Mouse (Mus musculus) CH12.LX (cell line): ENCODE data around the gene Atg10. TPM values are rescaled to one million over a fixed set of nuclear protein-coding genes. Genes with fewer than 3 reads are reported as not detected.

Experiments used
- DNase-seq: peaks from one replicate; pipeline ENCODE4 v3.0.0-alpha.2; 2013; ENCODE audit errors: extremely low read depth
- H3K27ac ChIP-seq: 2 replicates; pipeline ENCODE4 v1.5.1; 2012; ENCODE audit warnings: low read depth, mild to moderate bottlenecking, control low read depth, moderate library complexity; ENCODE audit not compliant: insufficient read depth
- H3K27me3 ChIP-seq: replicated peaks from 2 replicates; pipeline ENCODE3; 2012; ENCODE audit warnings: inconsistent platforms
- H3K36me3 ChIP-seq, 2 experiments: replicated peaks in 1 of 2; 2 replicates each; pipeline versions ENCODE3 to v1.6.1; 2012; ENCODE audit warnings: inconsistent platforms in 1 of 2, low read length in 1 of 2, mild to moderate bottlenecking in 1 of 2, mixed read lengths in 1 of 2, moderate library complexity in 1 of 2; ENCODE audit not compliant: control insufficient read depth in 1 of 2, insufficient read depth in 1 of 2
- H3K4me1 ChIP-seq, 2 experiments: 2 replicates each; pipeline ENCODE4 v1.6.1; 2012; ENCODE audit warnings: inconsistent platforms in 1 of 2, moderate library complexity in 1 of 2; ENCODE audit not compliant: insufficient read depth in 2 of 2, control insufficient read depth in 1 of 2
- H3K4me2 ChIP-seq: 2 replicates; pipeline ENCODE4 v1.6.1; 2012; ENCODE audit warnings: low read depth, mild to moderate bottlenecking, control low read depth; ENCODE audit not compliant: poor library complexity, insufficient read depth, severe bottlenecking
- H3K4me3 ChIP-seq, 3 experiments: fragments of 150-350 bp in 1 of 3; sonication (generic) in 1 of 3; replicated peaks in 1 of 3; 2 replicates each; pipeline versions ENCODE3 to v1.5.1; 2011 to 2012; ENCODE audit warnings: low read depth in 2 of 3, low read length in 2 of 3, mild to moderate bottlenecking in 2 of 3, moderate library complexity in 2 of 3, control low read depth in 1 of 3, improper control_type of control experiment in 1 of 3, inconsistent platforms in 1 of 3, mixed read lengths in 1 of 3; ENCODE audit not compliant: poor library complexity in 1 of 3
- H3K79me2 ChIP-seq: replicated peaks from 2 replicates; pipeline ENCODE4 v1.6.1; 2012; ENCODE audit warnings: mild to moderate bottlenecking, moderate library complexity; ENCODE audit not compliant: control insufficient read depth, poor library complexity, insufficient read depth, severe bottlenecking; ENCODE audit errors: extremely low read depth
- H3K9ac ChIP-seq: 2 replicates; pipeline ENCODE4 v1.6.1; 2012; ENCODE audit warnings: low read depth, mild to moderate bottlenecking, control low read depth, moderate library complexity; ENCODE audit not compliant: insufficient read depth
- H3K9me3 ChIP-seq: replicated peaks from 2 replicates; pipeline ENCODE3; 2012; ENCODE audit warnings: low read length, inconsistent platforms, mixed read lengths
- BHLHE40 ChIP-seq: IDR thresholded peaks from 2 replicates; pipeline ENCODE4 v1.6.1; 2011; ENCODE audit warnings: mild to moderate bottlenecking, low read depth, low read length, improper control_type of control experiment
- CHD2 ChIP-seq: IDR thresholded peaks from 2 replicates; pipeline ENCODE4 v1.6.1; 2011; ENCODE audit warnings: low read length, improper control_type of control experiment
- CTCF ChIP-seq, 2 experiments: IDR thresholded peaks in 1 of 2; conservative IDR thresholded peaks in 1 of 2; 2 replicates each; pipeline ENCODE4 v1.5.1; 2011 to 2012; ENCODE audit warnings: low read depth in 2 of 2, low read length in 2 of 2, improper control_type of control experiment in 1 of 2, inconsistent platforms in 1 of 2, mild to moderate bottlenecking in 1 of 2, moderate library complexity in 1 of 2
- ETS1 ChIP-seq: conservative IDR thresholded peaks from 2 replicates; pipeline ENCODE4 v1.6.1; 2012; ENCODE audit warnings: low read depth, mild to moderate bottlenecking, inconsistent platforms, low read length, improper control_type of control experiment, moderate library complexity
- GABPA ChIP-seq: IDR thresholded peaks from 2 replicates; pipeline ENCODE4 v1.6.1; 2012; ENCODE audit warnings: low read depth, low read length, improper control_type of control experiment, inconsistent platforms; ENCODE audit not compliant: insufficient replicate concordance
- HCFC1 ChIP-seq: IDR thresholded peaks from 2 replicates; pipeline ENCODE4 v1.6.1; 2012; ENCODE audit warnings: low read depth, mild to moderate bottlenecking, inconsistent platforms, low read length, improper control_type of control experiment
- MAFK ChIP-seq: IDR thresholded peaks from 2 replicates; pipeline ENCODE4 v1.6.1; 2011; ENCODE audit warnings: low read length, improper control_type of control experiment; ENCODE audit not compliant: insufficient replicate concordance
- MAX ChIP-seq: IDR thresholded peaks from 2 replicates; pipeline ENCODE4 v1.6.1; 2011; ENCODE audit warnings: low read length, improper control_type of control experiment
- MAZ ChIP-seq: IDR thresholded peaks from 2 replicates; pipeline ENCODE4 v1.6.1; 2012; ENCODE audit warnings: low read depth, mild to moderate bottlenecking, inconsistent platforms, low read length, improper control_type of control experiment, moderate library complexity
- MEF2A ChIP-seq: IDR thresholded peaks from 2 replicates; pipeline ENCODE4 v1.6.1; 2014; ENCODE audit warnings: low read depth, mild to moderate bottlenecking, inconsistent platforms, low read length, improper control_type of control experiment, borderline replicate concordance
- MYC ChIP-seq: IDR thresholded peaks from 2 replicates; pipeline ENCODE4 v1.6.1; 2011; ENCODE audit warnings: low read depth, mild to moderate bottlenecking, improper control_type of control experiment, low read length
- NRF1 ChIP-seq: IDR thresholded peaks from 2 replicates; pipeline ENCODE4 v1.6.1; 2014; ENCODE audit warnings: low read depth, mild to moderate bottlenecking, inconsistent platforms, low read length, improper control_type of control experiment, moderate library complexity
- PAX5 ChIP-seq: IDR thresholded peaks from 2 replicates; pipeline ENCODE4 v1.6.1; 2012; ENCODE audit warnings: low read length, inconsistent platforms, mixed read lengths
- POLR2A ChIP-seq: IDR thresholded peaks from 2 replicates; pipeline ENCODE4 v1.6.1; 2011; ENCODE audit warnings: low read depth, mild to moderate bottlenecking, improper control_type of control experiment, low read length
- POLR2AphosphoS2 ChIP-seq: IDR thresholded peaks from 2 replicates; pipeline ENCODE4 v1.6.1; 2011; ENCODE audit warnings: low read depth, low read length, improper control_type of control experiment
- RAD21 ChIP-seq: IDR thresholded peaks from 2 replicates; pipeline ENCODE4 v1.6.1; 2011; ENCODE audit warnings: low read depth, mild to moderate bottlenecking, low read length, improper control_type of control experiment, moderate library complexity
- SIN3A ChIP-seq: IDR thresholded peaks from 2 replicates; pipeline ENCODE4 v1.6.1; 2012; ENCODE audit warnings: low read length, improper control_type of control experiment, inconsistent platforms
- SMC3 ChIP-seq: IDR thresholded peaks from 2 replicates; pipeline ENCODE4 v1.6.1; 2011; ENCODE audit warnings: low read depth, low read length, improper control_type of control experiment
- TBP ChIP-seq: conservative IDR thresholded peaks from 2 replicates; pipeline ENCODE4 v1.6.1; 2011; ENCODE audit warnings: low read depth, low read length, improper control_type of control experiment
- UBTF ChIP-seq: IDR thresholded peaks from 2 replicates; pipeline ENCODE4 v1.6.1; 2012; ENCODE audit warnings: low read depth, mild to moderate bottlenecking, inconsistent platforms, low read length, improper control_type of control experiment, moderate library complexity
- USF1 ChIP-seq: IDR thresholded peaks from 2 replicates; pipeline ENCODE4 v1.6.1; 2014; ENCODE audit warnings: low read depth, mild to moderate bottlenecking, inconsistent platforms, low read length, improper control_type of control experiment
- USF2 ChIP-seq: conservative IDR thresholded peaks from 2 replicates; pipeline ENCODE4 v1.6.1; 2011; ENCODE audit warnings: low read depth, low read length, improper control_type of control experiment
- ZKSCAN1 ChIP-seq: IDR thresholded peaks from 2 replicates; pipeline ENCODE4 v1.6.1; 2012; ENCODE audit warnings: low read depth, inconsistent platforms, low read length, improper control_type of control experiment, borderline replicate concordance
- dilution Hi-C: fragments of 300-500 bp; cut with MboI; formaldehyde crosslinking; loops from 2 replicates; pipeline ENCODE4 v1.14.3; 2020; ENCODE audit warnings: low sequenced_read_pairs; ENCODE audit not compliant: extremely low pct_unique_long_range_greater_than_20kb, extremely low pct_ligation_motif_present
- in situ Hi-C: fragments of 300-500 bp; cut with MboI; formaldehyde crosslinking; loops from 3 replicates; pipeline ENCODE4 v1.14.3; 2019; ENCODE audit warnings: low sequenced_read_pairs, low pct_ligation_motif_present, low pct_unique_long_range_greater_than_20kb, mixed read lengths
- polyA plus RNA-seq: library from polyadenylated mRNA; unstranded; fragments of >175 nt; gene quantifications from 2 replicates; pipeline ENCODE4 v1.2.1, GENCODE M21; 2012; ENCODE audit warnings: low read depth; ENCODE audit not compliant: insufficient read length
- total RNA-seq, 2 experiments: library from RNA; depleted of rRNA; stranded (reverse); fragments of 300-350 nt in 1 of 2; fragments of >200 nt in 1 of 2; gene quantifications; 2 replicates each; pipeline ENCODE4 v1.2.3; 2012 to 2014

Gene Atg10
- total and polyA plus RNA-seq, 3 experiments = 3.4 to 7.2 (median 4.2) TPM

- dilution Hi-C loops = no loop called here
Measured at GRCm38 (mm10) chr13:91156949-91157348, 66.8 kb downstream of the Atg10 start.

DNA sequence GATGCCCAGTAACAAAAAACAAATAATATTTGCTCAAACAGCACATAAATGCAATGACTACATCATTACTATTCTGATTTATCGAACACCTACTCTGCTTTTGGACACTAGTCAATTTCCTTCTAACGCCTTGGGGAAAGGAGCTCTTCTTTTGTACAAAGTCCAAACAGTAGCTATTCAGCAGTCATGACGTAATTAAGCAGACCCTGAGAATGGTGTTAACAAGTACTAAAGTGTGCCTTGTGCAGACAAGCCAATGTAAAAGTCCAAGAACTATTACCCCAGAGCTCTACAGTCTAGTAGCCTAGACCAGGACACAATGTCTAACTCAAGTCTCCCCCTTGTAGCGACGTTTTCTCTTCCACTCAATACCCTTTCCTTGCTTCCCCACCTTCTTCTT is 67.5 kb downstream of the Atg10 start:
- dilution Hi-C loops = no loop called here
- Histone ChIP-seq H3K4me2 (no peak overlapping the region), H3K79me2 (no peaks in the 10 kb centered on the region)

More at GRCm38 (mm10) chr13:91156949-91157348, 66.8 kb downstream of the Atg10 start:
- Histone ChIP-seq H3K4me2 (no peak overlapping the region), H3K9ac (no peak overlapping the region), H3K79me2 (no peaks in the 10 kb centered on the region), H3K4me3 (no peak overlapping the region), H3K4me1 (no peaks in the 10 kb centered on the region), H3K27me3 (no peaks in the 10 kb centered on the region), H3K9me3 (no peaks in the 10 kb centered on the region), H3K36me3 (no peaks in the 10 kb centered on the region), H3K27ac (no peak overlapping the region)
- DNase-seq = no peak
- in situ Hi-C loops = no loop called here
- TF ChIP-seq SMC3 = no peak
- TF ChIP-seq USF1 = no peak

GRCm38 (mm10) chr13:91155429-91156207 is 68.2 kb downstream of the Atg10 start:
- H3K27ac ChIP-seq = no peak overlapping the region
- in situ Hi-C loops (no loop called here), dilution Hi-C loops (no loop called here)
- H3K79me2 ChIP-seq = no peaks in the 10 kb centered on the region
- H3K4me3 ChIP-seq = no peak overlapping the region
- no peak overlapping the region for H3K9ac ChIP-seq
- no peaks in the 10 kb centered on the region for H3K36me3 ChIP-seq
- H3K9me3 ChIP-seq = no peaks in the 10 kb centered on the region
- H3K4me2 ChIP-seq = no peak overlapping the region
- TF ChIP-seq MAX (no peak), MYC (no peak), RAD21 (no peak), CTCF (conservative IDR thresholded peaks at IDR 0.05 in 1 of 2, IDR thresholded peaks at IDR 0.05 in 1 of 2; ENCODE audit: low read depth in 2 of 2, low read length in 2 of 2) (peak in 1 of 2 experiments; percentile 21; a peak in 1 of 4 replicates), ETS1 (no peak), TBP (no peak), MEF2A (no peak), BHLHE40 (no peak), USF2 (no peak)
- no peaks in the 10 kb centered on the region for H3K4me1 ChIP-seq
- peak; percentile 3 for DNase-seq
- no peaks in the 10 kb centered on the region for H3K27me3 ChIP-seq

More for the DNA sequence above, 67.5 kb downstream of the Atg10 start:
- H3K4me3 ChIP-seq = no peak overlapping the region
- no peaks in the 10 kb centered on the region for H3K4me1 ChIP-seq
- H3K9ac ChIP-seq = no peak overlapping the region
- in situ Hi-C loops = no loop called here
- TF ChIP-seq ETS1 (no peak), TBP (no peak), SIN3A (no peak), GABPA (no peak), USF1 (no peak), UBTF (no peak), POLR2AphosphoS2 (no peak), MYC (no peak), SMC3 (no peak), MEF2A (no peak), CHD2 (no peak), USF2 (no peak), ZKSCAN1 (no peak), HCFC1 (no peak), MAFK (no peak), MAZ (no peak), NRF1 (no peak), POLR2A (no peak), PAX5 (no peak)
- no peak overlapping the region for H3K27ac ChIP-seq
- H3K9me3 ChIP-seq = no peaks in the 10 kb centered on the region
- H3K27me3 ChIP-seq = no peaks in the 10 kb centered on the region
- no peak for DNase-seq
- no peaks in the 10 kb centered on the region for H3K36me3 ChIP-seq
